Mouse (Mus musculus): ENCODE data around the gene Slc25a3. TPM values are rescaled to one million over a fixed set of nuclear protein-coding genes. Genes with fewer than 3 reads are reported as not detected.

The Slc25a3 gene
- total RNA-seq (2017), result 191 to 312 TPM (median 245 TPM) in 3 replicates

DNA sequence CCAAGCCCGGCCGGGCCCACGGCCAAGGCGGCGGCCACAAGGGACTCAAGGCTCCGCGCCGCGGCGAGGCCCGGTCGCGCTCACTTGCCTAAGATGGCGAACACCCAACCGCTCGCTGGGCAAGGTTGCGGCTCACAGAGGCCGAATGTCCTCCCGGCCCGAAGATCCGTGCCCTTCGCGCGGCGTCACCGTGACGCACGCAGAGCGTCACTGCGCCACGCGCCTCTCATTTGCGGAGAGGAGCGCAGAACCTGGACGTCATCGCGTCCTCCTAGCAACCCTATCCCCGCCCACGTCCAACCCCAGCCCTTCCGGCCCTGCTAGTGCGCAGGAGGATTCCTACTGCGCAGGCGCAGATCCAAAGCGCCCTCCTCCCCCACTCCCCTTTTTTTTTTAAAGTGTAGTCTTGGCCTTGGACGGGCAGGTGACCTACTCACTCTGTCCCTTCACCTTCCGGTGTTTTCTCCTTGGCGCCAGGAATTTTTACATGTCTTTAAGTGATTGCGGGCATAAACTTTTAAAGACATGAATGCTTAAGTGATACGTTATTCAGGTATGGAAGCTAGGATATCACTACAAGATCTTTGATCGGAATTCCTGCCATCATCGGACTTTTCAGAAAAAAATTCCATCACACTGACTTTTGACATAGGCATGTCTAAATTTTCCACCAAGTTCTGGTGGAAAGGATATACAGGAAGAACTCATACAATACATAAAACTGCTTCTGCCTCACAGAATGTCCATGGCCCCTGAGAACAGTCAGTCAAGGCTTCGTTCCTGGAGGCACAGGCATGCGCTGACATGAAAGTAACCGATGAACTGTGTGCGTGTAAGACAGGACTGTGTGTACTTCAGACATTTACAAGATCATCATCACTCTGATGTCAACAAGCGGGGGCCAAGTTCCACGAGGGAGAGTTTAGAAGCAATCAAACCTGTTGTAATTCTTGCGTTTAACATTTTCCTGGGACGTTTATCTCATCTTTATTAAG is at the start of gene Slc25a3:
TSS of gene Slc25a3 (minus strand) at position 232 of the 995 bp plus-strand sequence.
- peak; percentile 98 for ATAC-seq (replicated peaks; ENCODE audit: insufficient number of reproducible peaks, low FRiP score, low TSS enrichment, poor library complexity, severe bottlenecking)

DNA sequence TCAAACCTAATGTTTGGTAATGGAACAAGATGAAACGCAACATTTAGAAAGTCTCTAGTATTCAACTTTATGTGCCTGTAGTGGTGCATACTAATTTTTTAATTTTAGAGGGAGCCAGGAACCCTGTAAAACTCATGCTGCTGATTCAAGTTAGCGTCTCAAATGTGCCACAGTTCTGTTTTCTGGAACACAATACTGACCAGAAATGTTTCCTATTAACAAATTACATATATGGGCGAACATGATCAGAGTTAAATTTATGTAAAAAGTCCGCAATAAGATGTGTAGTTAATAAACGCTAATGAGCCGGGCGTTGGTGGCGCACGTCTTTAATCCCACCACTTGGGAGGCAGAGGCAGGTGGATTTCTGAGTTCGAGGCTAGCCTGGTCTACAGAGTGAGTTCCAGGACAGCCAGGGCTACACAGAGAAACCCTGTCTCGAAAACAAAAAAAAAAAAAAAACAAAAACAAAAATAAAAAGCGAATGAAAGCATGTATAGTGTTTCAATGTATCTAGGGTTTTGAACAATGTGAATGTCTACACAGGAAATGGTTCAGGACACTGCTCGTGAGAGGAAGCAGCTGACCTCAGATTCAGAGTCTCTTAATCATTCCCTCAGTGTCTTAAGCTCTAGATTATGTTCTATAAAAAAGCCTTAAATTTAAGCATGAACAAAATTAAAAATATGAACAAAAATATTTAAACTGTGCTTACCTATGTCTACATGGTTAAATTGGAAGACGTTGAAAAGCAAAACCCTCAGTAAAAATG is 48.7 kb upstream of the Slc25a3 start:
- ATAC-seq (replicated peaks; ENCODE audit: insufficient number of reproducible peaks, low FRiP score, low TSS enrichment, poor library complexity, severe bottlenecking), result no peak

DNA sequence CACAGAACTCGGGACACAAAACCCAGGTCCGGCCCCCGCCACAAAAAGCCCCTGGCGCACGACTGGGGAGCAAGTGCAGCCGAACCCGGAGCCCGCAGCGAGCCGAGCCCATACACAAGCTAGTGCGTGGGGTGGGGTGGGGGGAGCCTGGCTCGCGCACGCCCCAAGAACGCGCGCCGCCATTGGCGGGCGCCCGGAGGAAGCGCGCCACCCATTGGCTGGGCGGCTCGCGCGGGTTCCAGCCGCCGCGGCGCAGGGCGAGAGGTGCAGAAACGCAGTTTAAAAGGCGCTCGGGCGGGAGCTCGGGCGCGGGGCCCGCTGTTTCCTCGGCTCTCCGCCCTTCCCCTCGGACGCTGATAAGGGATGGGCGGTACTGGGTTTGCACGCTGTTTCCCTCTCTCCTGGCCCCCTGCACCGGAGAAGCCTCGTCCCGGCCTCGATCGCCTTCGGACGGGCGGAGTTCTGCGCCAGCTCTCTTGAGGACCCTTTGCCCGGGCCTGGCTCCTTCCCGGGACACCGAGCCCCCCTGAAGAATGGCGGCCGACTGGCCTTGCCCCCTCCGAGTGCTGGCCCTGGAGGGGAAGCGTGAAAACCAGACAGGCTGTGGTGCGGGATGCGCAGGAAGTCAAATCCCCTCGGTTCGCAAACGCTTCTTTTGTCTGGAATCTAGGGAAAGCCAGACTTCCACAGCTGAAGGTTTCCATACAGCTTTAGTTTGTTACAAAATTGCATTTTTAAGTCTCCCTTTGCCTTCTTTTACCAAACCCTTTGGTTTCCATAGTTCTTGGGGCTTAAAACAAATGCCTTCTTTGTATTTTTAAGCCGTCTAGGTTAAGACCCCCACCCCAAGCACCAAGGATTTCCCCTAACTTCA is 47.8 kb upstream of the Slc25a3 start:
- peak; percentile 47 for ATAC-seq (replicated peaks; ENCODE audit: insufficient number of reproducible peaks, low FRiP score, low TSS enrichment, poor library complexity, severe bottlenecking)

DNA sequence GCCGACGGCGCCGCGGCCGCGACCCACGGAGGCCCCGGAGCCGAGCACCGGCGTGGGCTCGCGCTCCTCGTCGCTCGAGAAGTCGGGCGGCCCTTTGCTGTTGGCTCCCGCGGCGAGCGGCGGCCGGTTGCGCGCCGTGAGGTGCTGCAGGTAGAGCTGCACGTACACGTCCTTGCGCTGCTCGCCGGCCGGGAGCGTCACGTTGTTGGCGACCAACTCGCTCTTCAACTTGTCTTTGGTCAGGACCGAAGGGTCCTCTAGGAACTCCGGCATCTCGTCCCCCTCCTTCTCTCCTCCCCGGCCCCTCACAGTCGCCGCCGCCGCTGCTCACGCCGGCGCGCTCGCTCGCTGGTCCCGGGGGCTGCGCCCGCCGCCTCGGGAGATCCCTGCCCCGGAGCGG is 47.2 kb upstream of the Slc25a3 start:
- ATAC-seq (replicated peaks; ENCODE audit: insufficient number of reproducible peaks, low FRiP score, low TSS enrichment, poor library complexity, severe bottlenecking), result no peak

DNA sequence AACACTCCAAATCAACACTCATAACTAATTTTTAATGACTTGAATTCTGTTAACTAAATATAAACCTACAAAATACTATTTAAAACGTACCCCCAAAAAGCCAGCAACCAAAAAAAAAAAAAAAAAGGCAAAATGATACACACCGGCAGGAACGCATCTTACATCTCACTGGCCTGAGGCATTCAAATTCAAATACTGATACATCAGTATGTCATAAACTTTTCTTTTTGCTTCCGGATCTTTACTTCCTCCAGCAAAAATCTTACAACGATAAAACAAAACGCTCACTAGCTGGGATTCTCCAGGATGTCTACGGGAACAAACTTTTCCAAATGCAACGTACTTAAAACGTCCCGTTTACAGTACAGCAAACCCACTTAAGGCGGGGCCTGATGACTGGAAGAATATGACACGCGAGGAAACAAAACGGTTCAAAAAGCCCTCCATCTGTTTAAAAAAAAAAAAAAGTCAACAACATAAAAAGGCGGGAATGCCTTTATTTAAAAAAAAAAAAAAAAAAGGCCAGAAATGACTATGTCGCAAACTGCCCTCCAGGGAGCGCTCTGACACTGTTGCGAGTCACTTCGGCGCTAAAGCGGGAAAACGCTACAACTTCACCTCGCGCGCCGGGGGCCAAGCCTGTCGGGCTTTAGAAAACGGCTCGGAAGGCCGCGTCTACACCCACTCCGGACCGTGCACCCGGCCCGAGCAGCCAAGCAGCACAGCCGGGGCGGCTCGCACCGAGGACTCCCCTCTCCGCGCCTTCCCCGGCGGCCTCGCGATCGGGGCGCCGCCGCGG is 46.5 kb upstream of the Slc25a3 start:
- peak; percentile 84 for ATAC-seq (replicated peaks; ENCODE audit: insufficient number of reproducible peaks, low FRiP score, low TSS enrichment, poor library complexity, severe bottlenecking)

DNA sequence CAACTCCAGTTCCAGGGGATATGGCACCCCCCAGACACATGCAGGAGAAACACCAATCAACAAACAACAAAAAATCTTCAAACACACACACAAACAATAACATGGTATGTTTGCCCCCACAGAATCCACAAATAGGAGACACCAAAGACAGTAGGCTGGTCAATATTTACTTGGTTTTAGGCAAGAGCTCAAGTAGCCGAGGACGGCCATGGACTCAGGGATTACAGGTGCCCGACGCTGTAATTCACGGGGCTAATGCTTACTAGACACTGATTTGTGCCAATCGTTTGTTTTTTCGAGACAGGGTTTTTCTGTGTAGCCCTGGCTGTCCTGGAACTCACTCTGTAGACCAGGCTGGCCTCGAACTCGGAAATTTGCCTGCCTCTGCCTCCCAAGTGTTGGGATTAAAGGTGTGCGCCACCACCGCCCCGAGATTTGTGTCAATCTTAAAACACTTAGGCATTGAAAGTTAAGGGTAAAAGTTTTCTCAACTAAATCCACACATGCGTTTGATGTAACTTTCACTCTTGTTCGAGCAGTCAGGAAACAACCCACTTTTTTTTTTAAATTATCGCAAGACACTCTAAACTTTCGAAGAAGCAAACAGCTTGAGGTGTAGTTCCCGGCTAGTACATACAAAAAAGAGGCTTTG is 45.7 kb upstream of the Slc25a3 start:
- no peak for ATAC-seq (replicated peaks; ENCODE audit: insufficient number of reproducible peaks, low FRiP score, low TSS enrichment, poor library complexity, severe bottlenecking)

DNA sequence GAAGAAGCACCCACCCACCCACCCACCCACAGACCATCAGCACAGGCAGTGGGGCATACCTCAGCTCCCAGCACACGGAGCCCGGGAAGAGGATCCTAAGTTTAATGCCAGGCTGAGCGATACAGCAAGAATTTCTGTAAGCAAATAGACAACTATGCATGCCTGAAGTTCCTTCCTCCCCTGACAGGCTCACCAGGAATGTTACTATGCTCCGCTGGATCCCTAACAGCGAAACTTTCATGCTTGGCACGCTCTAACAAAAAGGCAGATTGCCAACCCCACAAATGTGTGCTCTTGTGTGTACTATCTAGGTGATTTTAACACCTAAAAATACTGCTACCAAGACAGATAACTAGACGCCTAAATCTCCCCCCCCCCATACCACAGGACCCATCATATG is 43.5 kb upstream of the Slc25a3 start:
- no peak for ATAC-seq (replicated peaks; ENCODE audit: insufficient number of reproducible peaks, low FRiP score, low TSS enrichment, poor library complexity, severe bottlenecking)

DNA sequence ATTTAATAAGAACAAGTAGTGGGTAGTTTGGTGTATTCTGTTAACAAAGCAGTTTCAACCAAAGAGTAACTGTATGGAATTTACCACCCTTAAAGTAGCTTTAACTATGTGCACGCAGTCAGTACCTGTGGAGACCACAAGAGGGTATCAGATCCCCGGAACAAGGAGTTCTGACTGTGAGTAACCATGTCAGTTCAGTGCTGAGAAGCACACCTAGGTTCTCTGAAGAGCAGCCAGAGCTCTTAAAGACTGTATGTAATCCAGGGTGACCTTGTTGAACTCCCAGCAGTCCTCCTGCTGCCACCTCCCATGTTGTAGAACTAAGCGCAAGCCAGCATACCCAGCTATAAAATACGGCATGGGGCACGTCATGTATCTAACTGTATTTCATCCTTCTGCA is 43.0 kb upstream of the Slc25a3 start:
- ATAC-seq (replicated peaks; ENCODE audit: insufficient number of reproducible peaks, low FRiP score, low TSS enrichment, poor library complexity, severe bottlenecking), result peak; percentile 75

DNA sequence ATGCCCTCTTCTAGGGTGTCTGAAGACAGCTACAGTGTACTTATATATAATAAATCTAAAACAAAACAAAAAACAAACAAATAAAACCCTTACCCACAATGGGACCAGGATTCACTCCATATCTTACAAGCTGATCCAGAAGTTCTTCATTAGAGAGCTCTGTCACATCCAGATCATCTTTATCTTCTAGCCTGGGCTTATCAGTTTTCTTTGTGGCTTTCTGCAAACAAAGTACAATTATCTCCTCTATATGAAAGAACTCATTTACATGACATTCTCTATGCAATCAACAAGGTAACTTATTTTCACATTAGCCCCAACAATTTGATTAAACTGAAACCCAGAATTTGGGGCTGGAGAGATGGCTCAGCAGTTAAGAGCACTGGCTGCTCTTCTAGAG is 42.0 kb upstream of the Slc25a3 start:
- ATAC-seq (replicated peaks; ENCODE audit: insufficient number of reproducible peaks, low FRiP score, low TSS enrichment, poor library complexity, severe bottlenecking), result no peak

DNA sequence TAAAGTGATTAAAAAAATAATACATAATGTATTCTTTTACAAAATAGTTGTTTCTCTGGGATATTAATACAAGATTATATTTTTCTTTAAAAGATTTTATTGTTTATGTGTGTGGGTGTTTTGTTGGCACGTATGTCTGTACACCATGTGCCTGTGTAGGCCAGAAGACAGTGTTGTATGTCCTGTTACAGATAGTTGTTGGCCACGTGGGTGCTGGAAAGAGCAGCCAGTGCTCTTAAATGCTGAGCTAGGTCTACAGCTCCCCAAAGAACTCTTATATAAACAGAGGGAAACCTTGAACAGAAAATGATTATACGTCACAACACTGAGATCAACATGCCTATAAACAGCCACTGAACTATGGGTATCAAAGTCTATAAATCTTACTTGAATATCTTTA is 40.6 kb upstream of the Slc25a3 start:
- ATAC-seq (replicated peaks; ENCODE audit: insufficient number of reproducible peaks, low FRiP score, low TSS enrichment, poor library complexity, severe bottlenecking), result no peak

DNA sequence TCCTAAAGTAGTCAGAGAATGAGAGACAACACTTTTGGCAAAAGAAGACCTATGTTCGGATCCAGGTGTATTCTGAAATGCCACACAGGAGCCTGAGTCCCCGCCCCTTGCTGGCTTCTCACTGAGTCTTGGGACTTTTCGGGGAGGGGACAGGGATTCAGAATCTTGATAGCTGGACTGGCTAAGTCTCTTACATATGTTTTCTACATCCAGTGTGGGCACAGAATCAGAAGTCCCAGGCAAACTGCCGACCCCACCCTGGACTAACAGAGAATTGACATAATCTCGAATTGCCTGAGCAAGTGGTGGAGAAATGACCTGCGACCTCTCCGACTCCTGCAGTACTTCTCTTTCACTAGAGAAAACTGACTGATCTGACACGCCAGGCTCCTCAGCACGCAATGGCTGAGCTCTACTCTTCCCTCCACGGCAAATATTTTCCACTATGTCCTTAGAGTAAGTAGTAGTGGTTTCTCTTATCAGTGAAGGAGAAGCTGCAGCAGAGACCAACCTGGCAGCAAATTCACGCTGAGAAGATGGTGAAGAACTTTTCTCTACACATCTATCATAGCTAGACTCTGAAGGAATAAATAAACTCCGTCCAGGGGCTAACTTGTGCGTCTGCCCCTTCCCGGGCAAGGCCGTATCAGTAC is 38.8 kb upstream of the Slc25a3 start:
- ATAC-seq (replicated peaks; ENCODE audit: insufficient number of reproducible peaks, low FRiP score, low TSS enrichment, poor library complexity, severe bottlenecking), result no peak

DNA sequence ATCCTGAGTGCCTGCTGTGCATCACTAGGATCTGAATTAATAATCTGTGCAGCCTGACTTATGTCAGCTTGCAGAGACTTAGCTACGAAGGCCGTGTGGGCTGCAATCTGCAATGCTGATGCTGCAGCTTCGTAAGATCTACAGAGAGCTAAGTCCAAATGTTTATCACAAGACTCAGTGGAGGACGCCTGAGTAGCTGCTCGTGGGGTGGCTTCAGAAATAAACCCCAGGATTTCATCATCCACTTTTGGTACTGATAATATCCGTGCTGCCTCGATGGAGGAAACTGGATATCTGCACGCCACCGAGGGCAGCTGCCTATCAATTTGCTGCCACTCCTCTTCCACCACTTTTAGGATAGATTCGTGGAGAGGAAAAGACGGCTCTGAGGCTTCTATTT is 38.2 kb upstream of the Slc25a3 start:
- no peak for ATAC-seq (replicated peaks; ENCODE audit: insufficient number of reproducible peaks, low FRiP score, low TSS enrichment, poor library complexity, severe bottlenecking)

DNA sequence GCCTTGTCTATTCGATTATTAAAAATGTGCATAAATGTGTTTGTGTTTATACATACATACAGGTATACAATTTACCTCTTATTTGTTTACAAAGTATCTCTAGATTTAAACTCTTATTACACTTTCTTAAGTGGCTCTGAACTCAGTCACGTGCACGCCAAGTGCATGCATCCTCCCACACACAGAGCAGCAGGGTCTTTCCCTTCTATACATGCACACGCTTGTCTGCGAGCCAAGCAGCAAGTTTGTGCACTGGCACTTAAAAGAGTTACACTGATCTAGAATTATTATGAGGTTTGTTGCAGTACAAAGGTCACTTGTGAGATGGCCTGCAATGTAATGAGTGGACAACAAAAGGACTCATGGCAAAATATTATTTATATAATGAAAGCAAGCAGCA is 37.1 kb upstream of the Slc25a3 start:
- ATAC-seq (replicated peaks; ENCODE audit: insufficient number of reproducible peaks, low FRiP score, low TSS enrichment, poor library complexity, severe bottlenecking), result no peak

DNA sequence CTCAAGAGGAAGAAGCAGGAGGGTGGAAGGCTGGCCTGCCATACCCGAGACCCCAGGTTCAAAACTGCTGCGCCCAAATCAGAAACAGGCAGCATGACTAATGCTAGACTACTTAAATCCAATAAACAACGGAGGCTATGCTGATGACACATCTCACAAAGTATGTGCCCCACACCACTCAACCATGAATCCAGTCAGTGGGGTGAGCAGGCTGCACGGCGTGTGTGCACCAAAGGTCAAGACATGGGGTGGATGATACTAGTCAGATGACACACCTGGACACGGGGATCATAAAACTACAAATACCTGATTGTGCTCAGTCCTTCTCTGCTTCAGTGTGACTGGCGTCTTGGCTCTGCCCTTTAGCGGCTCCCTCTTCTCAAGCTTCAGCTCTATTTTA is 34.6 kb upstream of the Slc25a3 start:
- ATAC-seq (replicated peaks; ENCODE audit: insufficient number of reproducible peaks, low FRiP score, low TSS enrichment, poor library complexity, severe bottlenecking), result no peak

DNA sequence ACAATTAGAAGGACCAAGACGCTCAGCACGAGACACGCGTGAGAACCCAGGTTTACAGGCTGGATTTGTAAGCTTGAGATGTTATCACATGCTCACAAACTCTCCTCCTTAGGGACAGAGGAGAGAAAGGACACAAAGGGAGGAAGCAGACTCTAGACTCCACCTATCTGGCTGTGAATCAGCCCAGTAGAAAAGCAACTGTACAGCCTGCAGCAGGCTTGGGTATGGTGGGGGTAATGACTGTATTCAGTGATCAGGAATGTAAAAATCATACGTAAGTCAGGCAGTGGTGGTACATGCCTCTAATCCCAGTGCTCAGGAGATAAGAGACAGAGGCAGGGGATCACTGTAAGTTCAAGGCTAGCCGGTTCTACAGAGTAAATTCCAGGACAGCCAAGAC is 32.5 kb upstream of the Slc25a3 start:
- no peak for ATAC-seq (replicated peaks; ENCODE audit: insufficient number of reproducible peaks, low FRiP score, low TSS enrichment, poor library complexity, severe bottlenecking)

DNA sequence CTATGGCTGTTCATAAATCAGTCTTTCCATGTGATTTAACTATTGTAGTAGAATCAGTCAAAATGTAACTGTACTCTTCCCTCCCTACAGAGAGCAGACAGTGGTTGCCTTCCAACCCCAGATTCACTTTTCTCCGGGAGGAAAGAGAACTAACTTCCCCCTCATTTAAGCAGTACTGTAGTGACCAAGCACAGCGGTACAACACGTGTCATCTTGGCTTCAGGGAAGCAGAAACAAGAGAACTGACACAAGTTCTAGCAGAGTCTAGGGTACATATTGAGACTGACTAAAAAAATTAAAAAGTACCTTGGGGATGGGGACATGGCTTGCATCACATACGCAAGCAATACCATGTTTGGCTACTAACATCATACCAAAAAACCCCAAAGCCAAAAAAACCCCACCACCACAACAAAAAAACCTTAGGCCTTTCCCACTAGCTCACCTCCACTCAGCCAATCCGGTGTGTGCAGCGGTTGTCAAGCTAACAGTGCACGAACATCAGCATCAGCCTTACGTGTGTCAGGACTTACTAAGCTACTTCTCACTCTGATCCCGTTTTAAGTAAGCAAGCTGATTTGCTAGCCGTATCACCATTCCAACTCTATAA is 30.1 kb upstream of the Slc25a3 start:
- ATAC-seq (replicated peaks; ENCODE audit: insufficient number of reproducible peaks, low FRiP score, low TSS enrichment, poor library complexity, severe bottlenecking), result no peak

DNA sequence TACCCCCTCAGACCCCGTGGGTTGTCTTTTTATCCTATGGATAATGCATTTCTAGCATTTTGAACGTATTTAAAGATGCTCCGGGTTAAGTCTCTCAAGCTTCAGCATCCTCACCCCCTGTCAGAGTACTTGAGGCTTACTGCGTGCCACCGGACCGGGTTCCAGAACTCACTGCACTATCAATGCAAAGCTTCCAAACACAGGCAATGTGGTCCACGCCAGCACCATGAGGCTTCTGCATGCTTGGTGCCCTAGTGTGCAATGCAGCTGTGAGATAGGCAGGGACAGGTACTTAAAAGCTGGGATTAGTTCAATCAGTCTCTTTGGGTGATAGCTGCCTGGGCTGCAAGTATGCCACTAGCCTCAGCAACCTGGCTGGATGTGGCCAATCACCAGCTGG is 21.6 kb upstream of the Slc25a3 start:
- no peak for ATAC-seq (replicated peaks; ENCODE audit: insufficient number of reproducible peaks, low FRiP score, low TSS enrichment, poor library complexity, severe bottlenecking)
